Mouse (Mus musculus) intestine, embryonic 16.5 days (tissue): ENCODE measurements at regions not wholly inside any gene's neighbourhood (a gene's known extent, or its start where the extent isn't known, plus 50 kb on each side); places are given as distances from the start of the nearest gene placed in this dataset.

ENCODE experiments used
- ATAC-seq: fragments of 200-750 bp; cut with Nextera tagmentation; 2 replicates; pipeline ENCODE4 v1.8.0; 2017; ENCODE audit warnings: moderate TSS enrichment, moderate library complexity
- H3K27ac ChIP-seq: fragments of 300-500 bp; sonication (generic); 2 replicates; pipeline ENCODE4 v1.5.1; 2014; ENCODE audit warnings: mild to moderate bottlenecking, low read length
- H3K27me3 ChIP-seq: fragments of 300-500 bp; sonication (generic); replicated peaks from 2 replicates; pipeline ENCODE4 v1.6.1; 2014; ENCODE audit warnings: low read length, control low read depth, mixed read lengths; ENCODE audit not compliant: control insufficient read depth, insufficient read depth
- H3K36me3 ChIP-seq: fragments of 300-500 bp; sonication (generic); 2 replicates; pipeline ENCODE4 v1.6.1; 2014; ENCODE audit warnings: low read length, control low read depth; ENCODE audit not compliant: control insufficient read depth, insufficient read depth
- H3K4me1 ChIP-seq: fragments of 300-500 bp; sonication (generic); 2 replicates; pipeline ENCODE4 v1.6.1; 2014; ENCODE audit warnings: low read length, control low read depth, mixed read lengths; ENCODE audit not compliant: control insufficient read depth, insufficient read depth
- H3K4me2 ChIP-seq: fragments of 300-500 bp; sonication (generic); 2 replicates; pipeline ENCODE4 v1.6.1; 2014; ENCODE audit warnings: low read depth, low read length, control low read depth
- H3K4me3 ChIP-seq: fragments of 300-500 bp; sonication (generic); 2 replicates; pipeline ENCODE4 v1.5.1; 2014; ENCODE audit warnings: mild to moderate bottlenecking, low read length
- H3K9ac ChIP-seq: fragments of 300-500 bp; sonication (generic); 2 replicates; pipeline ENCODE4 v1.6.1; 2014; ENCODE audit warnings: low read depth, low read length
- H3K9me3 ChIP-seq: fragments of 300-500 bp; sonication (generic); 2 replicates; pipeline ENCODE4 v1.6.1; 2016; ENCODE audit warnings: low read length, control low read depth; ENCODE audit not compliant: control insufficient read depth
- WGBS: fragments of 180-500 bp; shearing (Covaris S2); extraction: QIAGEN DNeasy Blood & Tissue Kit; methylation state at CpG from one replicate; pipeline ENCODE4 v1.1.7; 2014; 5-methylcytosine and 5-hydroxymethylcytosine counted together

DNA sequence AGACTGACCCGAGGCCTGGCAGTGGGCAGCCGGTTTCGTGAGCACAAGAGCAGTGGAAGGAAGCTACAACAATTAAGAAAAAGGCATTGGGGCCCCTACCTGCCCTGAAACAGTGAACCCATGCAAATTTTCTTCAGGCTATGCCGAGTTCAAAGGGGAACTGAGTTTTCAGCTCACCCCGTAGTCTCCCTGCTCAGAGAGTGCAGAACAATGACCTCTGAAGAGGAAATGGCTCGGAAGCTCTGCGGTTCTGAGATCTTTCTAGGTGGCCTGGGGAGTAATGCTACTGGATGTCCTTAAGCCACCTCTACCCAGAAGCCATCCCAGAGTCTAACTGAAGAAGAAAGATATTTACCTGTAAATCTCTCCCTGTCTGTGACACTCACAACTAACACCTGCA lies 196.3 kb upstream of the Mon1b start:
- Histone ChIP-seq H3K9ac (no peak overlapping the region), H3K27me3 (no peaks in the 10 kb centered on the region), H3K4me1 (no peaks in the 10 kb centered on the region), H3K9me3 (no peaks in the 10 kb centered on the region), H3K4me2 (no peak overlapping the region), H3K36me3 (no peaks in the 10 kb centered on the region), H3K4me3 (no peak overlapping the region), H3K27ac (no peak overlapping the region)
- WGBS: 60% methylated on average over 7 of the region's 7 CpGs
- ATAC-seq: no peak

- Histone ChIP-seq H3K36me3 (no peaks in the 10 kb centered on the region), H3K9ac (no peak overlapping the region), H3K4me1 (no peaks in the 10 kb centered on the region), H3K27ac (no peak overlapping the region), H3K9me3 (no peaks in the 10 kb centered on the region), H3K27me3 (no peaks in the 10 kb centered on the region), H3K4me3 (no peak overlapping the region), H3K4me2 (no peak overlapping the region)
- ATAC-seq: no peak
- WGBS: 79% methylated on average over 2 of the region's 2 CpGs
Observed at GRCm38 (mm10) chr8:113454022-113454421, 181.4 kb upstream of the Mon1b start.

- Histone ChIP-seq H3K4me2 (no peak overlapping the region), H3K4me1 (no peaks in the 10 kb centered on the region), H3K36me3 (no peaks in the 10 kb centered on the region), H3K9me3 (no peaks in the 10 kb centered on the region), H3K4me3 (no peak overlapping the region), H3K27me3 (no peaks in the 10 kb centered on the region), H3K9ac (no peak overlapping the region), H3K27ac (no peak overlapping the region)
- no peak for ATAC-seq
- 76% methylated on average over 9 of the region's 9 CpGs for WGBS
Observed at GRCm38 (mm10) chr8:113464625-113465024, 170.8 kb upstream of the Mon1b start.

GRCm38 (mm10) chr8:113465156-113465555 lies 170.2 kb upstream of the Mon1b start:
- Histone ChIP-seq H3K27ac (no peak overlapping the region), H3K4me1 (no peaks in the 10 kb centered on the region), H3K9ac (no peak overlapping the region), H3K4me3 (no peak overlapping the region), H3K4me2 (no peak overlapping the region), H3K9me3 (no peaks in the 10 kb centered on the region), H3K27me3 (no peaks in the 10 kb centered on the region), H3K36me3 (no peaks in the 10 kb centered on the region)
- 54% methylated on average over 11 of the region's 11 CpGs for WGBS
- no peak for ATAC-seq

DNA sequence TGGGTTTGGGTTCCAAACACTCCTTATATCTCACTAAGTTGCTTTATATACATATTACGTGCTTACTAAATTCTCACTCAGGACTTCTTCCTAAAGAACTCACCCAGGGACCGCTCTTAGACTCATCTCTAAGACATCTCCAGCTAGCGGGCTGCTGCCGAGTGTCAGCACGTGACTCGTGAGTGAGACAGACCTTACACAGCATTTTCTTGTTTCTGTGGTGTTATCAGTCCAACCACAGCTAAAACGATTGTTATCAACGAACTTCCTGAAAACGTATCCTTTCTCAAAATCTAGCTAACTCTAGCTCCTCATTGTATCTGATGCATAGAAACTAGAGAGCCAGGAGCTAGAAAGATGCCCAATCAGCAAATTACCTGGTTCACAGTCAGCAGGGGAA lies 168.7 kb upstream of the Mon1b start:
- Histone ChIP-seq H3K4me1 (no peaks in the 10 kb centered on the region), H3K4me3 (no peak overlapping the region), H3K36me3 (no peaks in the 10 kb centered on the region), H3K27ac (no peak overlapping the region), H3K9me3 (no peaks in the 10 kb centered on the region), H3K27me3 (no peaks in the 10 kb centered on the region), H3K4me2 (no peak overlapping the region), H3K9ac (no peak overlapping the region)
- ATAC-seq: no peak
- 86% methylated on average over 9 of the region's 9 CpGs for WGBS

GRCm38 (mm10) chr8:113489436-113490107 lies 145.8 kb upstream of the Mon1b start:
- no peak for ATAC-seq
- H3K9me3 ChIP-seq: no peaks in the 10 kb centered on the region
- no peak overlapping the region for H3K4me2 ChIP-seq
- no peak overlapping the region for H3K4me3 ChIP-seq
- no peaks in the 10 kb centered on the region for H3K4me1 ChIP-seq
- H3K9ac ChIP-seq: no peak overlapping the region
- H3K27ac ChIP-seq: no peak overlapping the region
- no peaks in the 10 kb centered on the region for H3K27me3 ChIP-seq
- 82% methylated on average over 2 of the region's 2 CpGs for WGBS
- no peaks in the 10 kb centered on the region for H3K36me3 ChIP-seq

GRCm38 (mm10) chr8:113490891-113491290 lies 144.5 kb upstream of the Mon1b start:
- H3K4me1 ChIP-seq: no peaks in the 10 kb centered on the region
- no peak overlapping the region for H3K4me2 ChIP-seq
- H3K27me3 ChIP-seq: no peaks in the 10 kb centered on the region
- no peak overlapping the region for H3K9ac ChIP-seq
- WGBS: 90% methylated on average over 3 of the region's 3 CpGs
- no peaks in the 10 kb centered on the region for H3K9me3 ChIP-seq
- H3K4me3 ChIP-seq: no peak overlapping the region
- no peaks in the 10 kb centered on the region for H3K36me3 ChIP-seq
- no peak for ATAC-seq
- no peak overlapping the region for H3K27ac ChIP-seq

DNA sequence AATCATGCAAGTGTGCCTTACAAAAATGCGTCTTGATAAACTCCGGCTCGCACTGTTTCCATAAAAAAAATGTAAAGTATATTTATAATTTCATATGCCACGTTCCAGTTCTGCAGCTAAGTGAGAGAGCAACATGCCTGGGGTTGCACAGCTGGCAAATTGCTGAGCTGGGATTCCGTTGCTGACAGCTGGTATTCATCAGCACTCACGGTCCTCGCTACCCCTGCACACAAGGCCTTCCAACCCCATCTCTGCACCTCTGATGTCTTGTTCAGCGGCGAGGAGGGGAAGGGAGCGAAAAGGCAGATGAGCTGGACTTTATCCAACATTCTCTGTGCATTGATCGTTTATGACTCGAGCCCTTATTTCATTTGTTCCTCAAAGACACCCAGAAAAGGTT lies 138.5 kb upstream of the Mon1b start:
- Histone ChIP-seq H3K4me1 (no peaks in the 10 kb centered on the region), H3K9me3 (no peaks in the 10 kb centered on the region), H3K9ac (no peak overlapping the region), H3K4me3 (no peak overlapping the region), H3K36me3 (no peaks in the 10 kb centered on the region), H3K27me3 (no peaks in the 10 kb centered on the region), H3K4me2 (no peak overlapping the region), H3K27ac (no peak overlapping the region)
- ATAC-seq: peak; percentile 55
- WGBS: 45% methylated on average over 12 of the region's 12 CpGs

DNA sequence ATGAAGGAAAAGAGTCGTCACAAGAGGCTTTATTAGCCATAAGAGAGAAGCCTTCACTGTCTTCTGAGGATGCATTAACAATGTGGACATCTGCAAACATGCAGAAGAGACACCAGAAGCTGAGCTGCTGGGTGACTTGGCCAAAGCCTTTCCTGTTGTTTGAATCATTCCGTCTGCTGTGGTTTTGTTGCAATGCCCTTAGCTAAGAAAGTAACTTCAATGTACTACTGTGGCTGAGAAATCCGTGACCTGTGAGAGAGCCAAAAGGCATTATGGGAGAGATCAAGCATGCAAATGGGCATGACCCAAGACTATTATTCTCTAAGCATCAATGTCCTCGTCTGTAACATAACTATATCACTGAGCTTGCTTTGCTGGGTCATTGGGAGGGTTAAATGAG lies 132.7 kb upstream of the Mon1b start:
- no peak overlapping the region for H3K27ac ChIP-seq
- no peak overlapping the region for H3K4me2 ChIP-seq
- no peak overlapping the region for H3K4me3 ChIP-seq
- no peaks in the 10 kb centered on the region for H3K9me3 ChIP-seq
- no peak overlapping the region for H3K9ac ChIP-seq
- no peaks in the 10 kb centered on the region for H3K27me3 ChIP-seq
- H3K36me3 ChIP-seq: no peaks in the 10 kb centered on the region
- ATAC-seq: no peak
- WGBS: 68% methylated on average over 4 of the region's 4 CpGs
- no peaks in the 10 kb centered on the region for H3K4me1 ChIP-seq

DNA sequence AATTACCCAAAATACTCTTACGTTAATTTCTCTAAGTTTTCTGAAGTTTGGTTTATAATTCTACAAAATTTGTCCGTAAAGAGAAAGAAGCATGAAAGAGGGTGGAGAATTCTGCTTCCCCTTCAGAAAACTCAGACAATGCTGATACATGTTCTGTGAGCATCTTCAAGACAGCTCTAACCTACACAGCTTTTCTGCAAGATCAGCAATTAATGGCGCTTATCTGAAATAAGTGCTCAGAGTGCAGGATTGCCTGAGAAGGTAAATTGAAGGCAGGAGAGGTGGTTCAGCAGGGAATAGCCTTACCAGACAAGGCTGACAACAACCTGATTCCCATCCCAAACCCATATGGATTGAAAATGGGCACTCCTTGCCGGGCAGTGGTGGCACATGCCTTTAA lies 122.5 kb upstream of the Mon1b start:
- no peak overlapping the region for H3K4me3 ChIP-seq
- H3K36me3 ChIP-seq: no peaks in the 10 kb centered on the region
- H3K27ac ChIP-seq: no peak overlapping the region
- H3K27me3 ChIP-seq: no peaks in the 10 kb centered on the region
- H3K4me2 ChIP-seq: no peak overlapping the region
- 91% methylated on average over 4 of the region's 4 CpGs for WGBS
- H3K4me1 ChIP-seq: 0 out of 2 replicates have a peak, but pooled peaks cover 4% of the 10 kb centered on the region
- H3K9me3 ChIP-seq: no peaks in the 10 kb centered on the region
- H3K9ac ChIP-seq: no peak overlapping the region
- no peak for ATAC-seq
